Mouse (Mus musculus) limb, embryonic 14.5 days (tissue): ENCODE data around the gene Phc2. TPM values are rescaled to one million over a fixed set of nuclear protein-coding genes. Genes with fewer than 3 reads are reported as not detected.

Source experiments
- ATAC-seq: fragments of 200-750 bp; cut with Nextera tagmentation; 2 replicates; pipeline ENCODE4 v1.8.0; 2017; ENCODE audit warnings: low read depth, moderate number of reproducible peaks, moderate TSS enrichment; ENCODE audit not compliant: low FRiP score
- DNase-seq: peaks from one replicate; pipeline ENCODE4 v3.0.0-alpha.2; 2015; ENCODE audit warnings: low spot score
- H3K27ac ChIP-seq: fragments of 300-500 bp; sonication (generic); replicated peaks from 2 replicates; pipeline ENCODE4 v1.5.1; 2014; ENCODE audit warnings: low read depth, mild to moderate bottlenecking, low read length, moderate library complexity, mixed read lengths
- H3K27me3 ChIP-seq: fragments of 300-500 bp; sonication (generic); 2 replicates; pipeline ENCODE4 v1.6.1; 2014; ENCODE audit warnings: low read length, mixed read lengths; ENCODE audit not compliant: control insufficient read depth, insufficient read depth
- H3K36me3 ChIP-seq: fragments of 300-500 bp; sonication (generic); 2 replicates; pipeline ENCODE4 v1.6.1; 2014; ENCODE audit warnings: mild to moderate bottlenecking, low read length, moderate library complexity, mixed read lengths; ENCODE audit not compliant: control insufficient read depth, insufficient read depth
- H3K4me1 ChIP-seq: fragments of 300-500 bp; sonication (generic); 2 replicates; pipeline ENCODE4 v1.6.1; 2014; ENCODE audit warnings: antibody characterized with exemption, low read length, mixed read lengths; ENCODE audit not compliant: control insufficient read depth, insufficient read depth
- H3K4me2 ChIP-seq: fragments of 300-500 bp; sonication (generic); replicated peaks from 2 replicates; pipeline ENCODE4 v1.6.1; 2014; ENCODE audit warnings: low read depth, mild to moderate bottlenecking, low read length, moderate library complexity; ENCODE audit not compliant: severe bottlenecking
- H3K4me3 ChIP-seq: fragments of 300-500 bp; sonication (generic); replicated peaks from 2 replicates; pipeline ENCODE4 v1.5.1; 2014; ENCODE audit warnings: low read length
- H3K9ac ChIP-seq: fragments of 300-500 bp; sonication (generic); 2 replicates; pipeline ENCODE4 v1.6.1; 2014; ENCODE audit warnings: mild to moderate bottlenecking, low read depth, low read length, moderate library complexity; ENCODE audit not compliant: severe bottlenecking
- H3K9me3 ChIP-seq: fragments of 300-500 bp; sonication (generic); 2 replicates; pipeline ENCODE4 v1.6.1; 2016; ENCODE audit warnings: low read length; ENCODE audit not compliant: control insufficient read depth
- POLR2A ChIP-seq: fragments of 200-500 bp; IDR thresholded peaks from 2 replicates; pipeline ENCODE4 v1.8.0; 2012; ENCODE audit warnings: inconsistent platforms, mild to moderate bottlenecking, moderate library complexity, borderline replicate concordance; ENCODE audit not compliant: insufficient read depth, insufficient read length; ENCODE audit errors: extremely low read depth
- WGBS: fragments of 180-500 bp; shearing (Covaris S2); extraction: QIAGEN DNeasy Blood & Tissue Kit; methylation state at CpG from one replicate; pipeline ENCODE4 v1.1.7; 2014; 5-methylcytosine and 5-hydroxymethylcytosine counted together
- polyA plus RNA-seq, 2 experiments: library from polyadenylated mRNA; depleted of rRNA in 1 of 2; stranded (reverse) in 1 of 2; unstranded in 1 of 2; fragments of >200 nt; fragmentation: Nextera tagmentation in 1 of 2; extraction: Ambion mirVana in 1 of 2; gene quantifications; 2 replicates each; pipeline versions ENCODE4 v1.2.1 to v1.2.3; 2012 to 2014

The Phc2 gene
- polyA plus RNA-seq, 2 experiments = 69.8 to 103 TPM

GRCm38 (mm10) chr4:128734217-128734616 is 79.7 kb downstream of the Phc2 start:
- no peaks in the 10 kb centered on the region for H3K9me3 ChIP-seq
- 43% methylated on average over 5 of the region's 5 CpGs for WGBS
- no peaks in the 10 kb centered on the region for H3K27me3 ChIP-seq
- no peak overlapping the region for H3K4me3 ChIP-seq
- H3K36me3 ChIP-seq = peaks cover 5% of the 10 kb centered on the region; the same call in 1 of the 2 replicates
- no peak overlapping the region for H3K27ac ChIP-seq
- DNase-seq (peak; percentile 34), ATAC-seq (no peak)
- peak overlapping the region; percentile 25; the same call in 1 of the 2 replicates for H3K9ac ChIP-seq
- H3K4me2 ChIP-seq = no peak overlapping the region; the same call in 1 of the 2 replicates
- no peak for TF ChIP-seq POLR2A
- H3K4me1 ChIP-seq = peaks cover 72% of the 10 kb centered on the region

GRCm38 (mm10) chr4:128734721-128735671 is 80.5 kb downstream of the Phc2 start:
- Histone ChIP-seq H3K27ac (peak overlapping the region; percentile 26; the same call in 1 of the 2 replicates), H3K9me3 (no peaks in the 10 kb centered on the region), H3K36me3 (peaks cover 5% of the 10 kb centered on the region; the same call in 1 of the 2 replicates), H3K4me1 (peaks cover 64% of the 10 kb centered on the region), H3K27me3 (no peaks in the 10 kb centered on the region), H3K4me2 (0 out of 2 replicates have a peak overlapping the region, but pooled peaks have one; percentile 16), H3K9ac (no peak overlapping the region), H3K4me3 (no peak overlapping the region)
- WGBS = 58% methylated on average over 18 of the region's 18 CpGs
- ATAC-seq = no peak
- no peak for TF ChIP-seq POLR2A
- DNase-seq = no peak

GRCm38 (mm10) chr4:128737137-128737589 is 82.7 kb downstream of the Phc2 start:
- 35% methylated on average over 6 of the region's 6 CpGs for WGBS
- TF ChIP-seq POLR2A = no peak
- peaks cover 4% of the 10 kb centered on the region; the same call in 1 of the 2 replicates for H3K36me3 ChIP-seq
- peak overlapping the region; percentile 11; the same call in 1 of the 2 replicates for H3K4me2 ChIP-seq
- H3K27ac ChIP-seq = peak overlapping the region; percentile 79
- H3K9ac ChIP-seq = peak overlapping the region; percentile 32; the same call in 1 of the 2 replicates
- no peaks in the 10 kb centered on the region for H3K9me3 ChIP-seq
- ATAC-seq (peak; percentile 29; the same call in 1 of the 2 replicates), DNase-seq (no peak)
- no peak overlapping the region for H3K4me3 ChIP-seq
- H3K27me3 ChIP-seq = no peaks in the 10 kb centered on the region
- peaks cover 61% of the 10 kb centered on the region for H3K4me1 ChIP-seq

- no peak for TF ChIP-seq POLR2A
- ATAC-seq = no peak
- Histone ChIP-seq H3K4me3 (no peak overlapping the region), H3K4me1 (peaks cover 57% of the 10 kb centered on the region), H3K9me3 (no peaks in the 10 kb centered on the region), H3K36me3 (peaks cover 10% of the 10 kb centered on the region), H3K27me3 (no peaks in the 10 kb centered on the region), H3K4me2 (no peak overlapping the region; the same call in 1 of the 2 replicates), H3K9ac (peak overlapping the region; percentile 4; the same call in 1 of the 2 replicates), H3K27ac (peak overlapping the region; percentile 79)
- WGBS = 47% methylated on average over 14 of the region's 14 CpGs
- DNase-seq = peak; percentile 49
Measured at GRCm38 (mm10) chr4:128737825-128738610, 83.5 kb downstream of the Phc2 start.

- no peak for DNase-seq
- H3K9ac ChIP-seq = no peak overlapping the region
- no peak for ATAC-seq
- no peak overlapping the region for H3K4me2 ChIP-seq
- peaks cover 30% of the 10 kb centered on the region for H3K4me1 ChIP-seq
- no peaks in the 10 kb centered on the region for H3K9me3 ChIP-seq
- no peak overlapping the region for H3K4me3 ChIP-seq
- H3K27ac ChIP-seq = no peak overlapping the region
- H3K27me3 ChIP-seq = no peaks in the 10 kb centered on the region
- TF ChIP-seq POLR2A = no peak
- H3K36me3 ChIP-seq = peaks cover 37% of the 10 kb centered on the region
- 49% methylated on average over 1 of the region's 1 CpGs for WGBS
Measured at GRCm38 (mm10) chr4:128740878-128741277, 86.4 kb downstream of the Phc2 start.
